8 mouse cellular contexts compared by ENCODE assay signal in genomic region chr12:99467884-99468311, GRCm38 (mm10).
DNase-seq lines count a peak whose midpoint lies in the region; ATAC-seq and TF ChIP-seq lines count a peak whose summit lies in the region.

No protein-coding gene starts in this region.

- peak overlapping the region; percentile 19; the same call in 1 of the 2 replicates for H3K27ac ChIP-seq in left cerebral cortex, adult 2 months
- peak overlapping the region; percentile 64 for H3K27ac ChIP-seq in cerebellum, adult 2 months (ENCODE audit: insufficient read depth, low read length)
- peak overlapping the region; percentile 67 for H3K27ac ChIP-seq in gastrocnemius, adult 2 months

- H3K27me3 ChIP-seq in cerebellum, adult 2 months (ENCODE audit: control insufficient read depth, insufficient read depth, low read length), result no peaks in the 10 kb centered on the region
- H3K27me3 ChIP-seq in splenic B cell, adult 2 months (ENCODE audit: control insufficient read depth, insufficient read depth, low read length, poor library complexity, severe bottlenecking), result no peaks in the 10 kb centered on the region

- peak; percentile 81 for ATAC-seq in megakaryocyte progenitor cell, adult 5-6 weeks (replicated peaks; ENCODE audit: poor library complexity)

- no peak for DNase-seq in left cerebral cortex, adult 2 months (ENCODE audit: extremely low spot score in 1 of 2, low spot score in 2 of 2)
- DNase-seq in left cerebral cortex, adult 18-20 months (ENCODE audit: low spot score in 2 of 2), result no peak
- peak; percentile 56 to 61 for DNase-seq in cerebellum, adult 2 months
- DNase-seq in gastrocnemius, adult 2 months, result peak; percentile 68
- DNase-seq in kidney, postnatal 36 days, result peak; percentile 21 to 26
- DNase-seq in splenic B cell, adult 2 months (ENCODE audit: low read depth, low spot score), result peak; percentile 82
- DNase-seq in urinary bladder, postnatal 36 days (ENCODE audit: low spot score in 2 of 2), result no peak

- WGBS in cerebellum, adult 2 months, result 13% methylated on average over 15 of the region's 15 CpGs

- H3K36me3 ChIP-seq in splenic B cell, adult 2 months (ENCODE audit: control insufficient read depth, insufficient read depth, low read length, poor library complexity, severe bottlenecking), result no peaks in the 10 kb centered on the region; the same call in 1 of the 2 replicates

- no peak for TF ChIP-seq CTCF in left cerebral cortex, adult 2 months (IDR thresholded peaks at IDR 0.05)
- no peak for TF ChIP-seq CTCF in cerebellum, adult 2 months (IDR thresholded peaks at IDR 0.05; ENCODE audit: borderline replicate concordance, insufficient read depth, low read depth, low read length)
- no peak for TF ChIP-seq CTCF in gastrocnemius, adult 2 months (IDR thresholded peaks at IDR 0.05)

- intact Hi-C loops in left cerebral cortex, adult 2 months (cut with DNase I), result no loop called here
- intact Hi-C loops in gastrocnemius, adult 2 months (cut with DNase I), result no loop called here

- TF ChIP-seq POLR2A in cerebellum, adult 2 months (IDR thresholded peaks at IDR 0.05; ENCODE audit: borderline replicate concordance, insufficient read depth, low read length), result no peak

- peak overlapping the region; percentile 11; the same call in 1 of the 2 replicates for H3K4me3 ChIP-seq in left cerebral cortex, adult 2 months
- H3K4me3 ChIP-seq in cerebellum, adult 2 months (replicated peaks; ENCODE audit: insufficient read depth, low read depth, low read length), result peak overlapping the region; percentile 47
- H3K4me3 ChIP-seq in gastrocnemius, adult 2 months, result peak overlapping the region; percentile 56

- H3K4me1 ChIP-seq in cerebellum, adult 2 months (ENCODE audit: control insufficient read depth, insufficient read depth, low read length), result peaks cover 36% of the 10 kb centered on the region

Comparison
In these comparisons a context has a peak if more than half of its experiments do, and no peak if none do; other contexts are left out.
1. DNase-seq: peak in cerebellum, adult 2 months (2 of 2), gastrocnemius, adult 2 months (single experiment), kidney, postnatal 36 days (2 of 2) and splenic B cell, adult 2 months (single experiment); none in left cerebral cortex, adult 2 months (0 of 2), left cerebral cortex, adult 18-20 months (0 of 2) and urinary bladder, postnatal 36 days (0 of 2).
2. Peak in every context shown above with its lines, with median percentiles within 50 percentile points of each other: H3K27ac ChIP-seq and H3K4me3 ChIP-seq.